ENCODE assay signal across 9 mouse cellular contexts in genomic region chr4:137546003-137546525, GRCm38 (mm10). TPM values are rescaled to one million over a fixed set of nuclear protein-coding genes. Genes with fewer than 3 reads are reported as not detected.
DNase-seq lines count a peak whose midpoint lies in the region; ATAC-seq and TF ChIP-seq lines count a peak whose summit lies in the region.
"Had no signal": no experiment of that assay in that cellular context is flagged by ENCODE, and none has a peak within 500 bp of the region (broad histone marks: within the 10 kb centered on the region; RNA-seq: fewer than 3 reads in every experiment).

No protein-coding gene starts in this region.

- TF ChIP-seq POLR2A in ES-Bruce4 (IDR thresholded peaks at IDR 0.05; ENCODE audit: insufficient read depth, low read length), result no peak
- TF ChIP-seq POLR2A in liver, adult 2 months (IDR thresholded peaks at IDR 0.05; ENCODE audit: extremely low read depth, insufficient read depth, low read length), result no peak

- H3K9ac ChIP-seq in hindbrain, embryonic 14.5 days, result no peak overlapping the region
- H3K9ac ChIP-seq in hindbrain, embryonic 16.5 days (ENCODE audit: low read depth, low read length), result no peak overlapping the region
- no peak overlapping the region for H3K9ac ChIP-seq in ES-Bruce4 (ENCODE audit: low read depth, poor library complexity, severe bottlenecking)
- no peak overlapping the region for H3K9ac ChIP-seq in embryonic facial prominence, embryonic 11.5 days (replicated peaks; ENCODE audit: low read length)
- H3K9ac ChIP-seq in liver, adult 2 months (ENCODE audit: low read depth, low read length), result no peak overlapping the region
- H3K9ac ChIP-seq: limb, embryonic 15.5 days; stomach, embryonic 15.5 days had no signal

- no peak for TF ChIP-seq EP300 in ES-Bruce4 (IDR thresholded peaks at IDR 0.05; ENCODE audit: insufficient read depth, low read depth, low read length)

- ATAC-seq in hindbrain, embryonic 14.5 days (ENCODE audit: low FRiP score), result no peak
- ATAC-seq in hindbrain, embryonic 16.5 days, result no peak
- no peak for ATAC-seq in embryonic facial prominence, embryonic 11.5 days (replicated peaks; ENCODE audit: insufficient number of reproducible peaks, low FRiP score, low TSS enrichment, low read depth)

- no peak overlapping the region for H3K4me3 ChIP-seq in hindbrain, embryonic 14.5 days (replicated peaks; ENCODE audit: low read length)
- no peak overlapping the region for H3K4me3 ChIP-seq in hindbrain, embryonic 16.5 days (ENCODE audit: low read length)
- no peak overlapping the region for H3K4me3 ChIP-seq in ES-Bruce4 (ENCODE audit: low read depth, low read length)
- H3K4me3 ChIP-seq in embryonic facial prominence, embryonic 11.5 days (ENCODE audit: low read depth, low read length), result no peak overlapping the region
- H3K4me3 ChIP-seq in liver, adult 2 months (ENCODE audit: insufficient read depth, low read depth, low read length), result no peak overlapping the region
- H3K4me3 ChIP-seq: limb, embryonic 15.5 days; stomach, embryonic 15.5 days had no signal

- H3K4me2 ChIP-seq in hindbrain, embryonic 14.5 days (replicated peaks), result no peak overlapping the region
- no peak overlapping the region for H3K4me2 ChIP-seq in hindbrain, embryonic 16.5 days (ENCODE audit: low read length)
- no peak overlapping the region for H3K4me2 ChIP-seq in embryonic facial prominence, embryonic 11.5 days (ENCODE audit: low read depth, low read length)
- H3K4me2 ChIP-seq: limb, embryonic 15.5 days; stomach, embryonic 15.5 days had no signal

- peak; percentile 27 for DNase-seq in hindbrain, embryonic 14.5 days (ENCODE audit: low spot score)
- DNase-seq in adrenal gland, postnatal 14 days, result peak; percentile 71
- DNase-seq in embryonic facial prominence, embryonic 11.5 days (ENCODE audit: low spot score), result peak; percentile 62
- peak; percentile 44 for DNase-seq in liver, adult 2 months (ENCODE audit: extremely low read depth, low read depth, low spot score)
- peak; percentile 74 for DNase-seq in testis, postnatal 10 days (ENCODE audit: low spot score)

- no peaks in the 10 kb centered on the region for H3K79me2 ChIP-seq in liver, adult 2 months (ENCODE audit: control insufficient read depth, insufficient read depth, low read length)

- no peak overlapping the region for H3K27ac ChIP-seq in hindbrain, embryonic 14.5 days
- no peak overlapping the region for H3K27ac ChIP-seq in hindbrain, embryonic 16.5 days (ENCODE audit: low read depth, low read length)
- no peak overlapping the region for H3K27ac ChIP-seq in ES-Bruce4 (ENCODE audit: insufficient read depth, low read length)
- H3K27ac ChIP-seq in embryonic facial prominence, embryonic 11.5 days (replicated peaks; ENCODE audit: low read depth, low read length), result no peak overlapping the region
- H3K27ac ChIP-seq in liver, adult 2 months (replicated peaks; ENCODE audit: insufficient read depth, low read depth, low read length), result no peak overlapping the region
- H3K27ac ChIP-seq: limb, embryonic 15.5 days; stomach, embryonic 15.5 days had no signal

- WGBS in hindbrain, embryonic 14.5 days, result 69% methylated on average over 5 of the region's 5 CpGs
- 58% methylated on average over 5 of the region's 5 CpGs for whole genome bisulfite sequencing in hindbrain, embryonic 16.5 days
- WGBS in embryonic facial prominence, embryonic 11.5 days, result 77% methylated on average over 5 of the region's 5 CpGs
- 87% methylated on average over 5 of the region's 5 CpGs for WGBS in liver, adult 2 months

- no peaks in the 10 kb centered on the region for H3K9me3 ChIP-seq in hindbrain, embryonic 14.5 days (ENCODE audit: control insufficient read depth, low read length)
- no peaks in the 10 kb centered on the region for H3K9me3 ChIP-seq in hindbrain, embryonic 16.5 days (ENCODE audit: control insufficient read depth, low read length)
- H3K9me3 ChIP-seq in ES-Bruce4 (replicated peaks; ENCODE audit: control insufficient read depth, insufficient read depth, low read length, poor library complexity, severe bottlenecking), result no peaks in the 10 kb centered on the region
- H3K9me3 ChIP-seq in embryonic facial prominence, embryonic 11.5 days (replicated peaks; ENCODE audit: control insufficient read depth, low read length), result no peaks in the 10 kb centered on the region
- H3K9me3 ChIP-seq: limb, embryonic 15.5 days; stomach, embryonic 15.5 days had no signal

- TF ChIP-seq CTCF in ES-Bruce4 (IDR thresholded peaks at IDR 0.05; ENCODE audit: low read depth, low read length), result peak; percentile 91
- peak; percentile 90 for TF ChIP-seq CTCF in liver, adult 2 months (IDR thresholded peaks at IDR 0.05; ENCODE audit: low read depth, low read length)

- no peaks in the 10 kb centered on the region for H3K4me1 ChIP-seq in hindbrain, embryonic 14.5 days (replicated peaks; ENCODE audit: control insufficient read depth, insufficient read depth, low read length)
- no peaks in the 10 kb centered on the region for H3K4me1 ChIP-seq in hindbrain, embryonic 16.5 days (ENCODE audit: control insufficient read depth, insufficient read depth, low read depth, low read length)
- no peaks in the 10 kb centered on the region for H3K4me1 ChIP-seq in ES-Bruce4 (ENCODE audit: control insufficient read depth, insufficient read depth, low read length)
- no peaks in the 10 kb centered on the region for H3K4me1 ChIP-seq in embryonic facial prominence, embryonic 11.5 days (ENCODE audit: control insufficient read depth, insufficient read depth, low read length)
- no peaks in the 10 kb centered on the region for H3K4me1 ChIP-seq in liver, adult 2 months (ENCODE audit: control insufficient read depth, insufficient read depth, low read length)
- H3K4me1 ChIP-seq: limb, embryonic 15.5 days; stomach, embryonic 15.5 days had no signal

- no peaks in the 10 kb centered on the region for H3K27me3 ChIP-seq in hindbrain, embryonic 14.5 days (ENCODE audit: control insufficient read depth, insufficient read depth, low read length)
- H3K27me3 ChIP-seq in hindbrain, embryonic 16.5 days (replicated peaks; ENCODE audit: control insufficient read depth, insufficient read depth, low read length), result no peaks in the 10 kb centered on the region
- H3K27me3 ChIP-seq in ES-Bruce4 (ENCODE audit: control insufficient read depth, insufficient read depth, low read length, poor library complexity, severe bottlenecking), result no peaks in the 10 kb centered on the region
- H3K27me3 ChIP-seq in embryonic facial prominence, embryonic 11.5 days (ENCODE audit: control insufficient read depth, insufficient read depth, low read length), result no peaks in the 10 kb centered on the region
- H3K27me3 ChIP-seq in liver, adult 2 months (ENCODE audit: control insufficient read depth, insufficient read depth, low read length), result no peaks in the 10 kb centered on the region
- H3K27me3 ChIP-seq: limb, embryonic 15.5 days; stomach, embryonic 15.5 days had no signal

- 0 out of 2 replicates have a peak, but pooled peaks cover 4% of the 10 kb centered on the region for H3K36me3 ChIP-seq in hindbrain, embryonic 14.5 days (replicated peaks; ENCODE audit: control insufficient read depth, insufficient read depth)
- H3K36me3 ChIP-seq in hindbrain, embryonic 16.5 days (ENCODE audit: control insufficient read depth, insufficient read depth, low read length), result no peaks in the 10 kb centered on the region
- peaks cover 87% of the 10 kb centered on the region for H3K36me3 ChIP-seq in ES-Bruce4 (ENCODE audit: control insufficient read depth, insufficient read depth, low read length, poor library complexity, severe bottlenecking)
- H3K36me3 ChIP-seq in embryonic facial prominence, embryonic 11.5 days (replicated peaks; ENCODE audit: control insufficient read depth, insufficient read depth, low read depth, low read length), result peaks cover 8% of the 10 kb centered on the region
- H3K36me3 ChIP-seq in liver, adult 2 months (ENCODE audit: control insufficient read depth, insufficient read depth, low read length), result no peaks in the 10 kb centered on the region; the same call in 1 of the 2 replicates

RNA-seq across cellular contexts. Expression of gene Ldlrad2, which starts 28.3 kb away (rescaled TPM):
- 0.57 TPM in 1 of 2 replicates, not detected in the other for polyA plus RNA-seq in hindbrain, embryonic 14.5 days (2014; fragmentation: Nextera tagmentation; extraction: Ambion mirVana)
- polyA plus RNA-seq in hindbrain, embryonic 16.5 days (2015; fragmentation: Nextera tagmentation; extraction: Ambion mirVana), result 0.57 and 0.99 TPM in 2 replicates
- not detected in 2 replicates for polyA plus RNA-seq in ES-Bruce4 (2011; ENCODE audit: insufficient read depth, insufficient read length, low read depth, missing spikeins)
- total RNA-seq in adrenal gland, postnatal 14 days (2021), result not detected in 2 replicates
- not detected in 2 replicates for polyA plus RNA-seq in embryonic facial prominence, embryonic 11.5 days (2014; fragmentation: Nextera tagmentation; extraction: Ambion mirVana)
- total RNA-seq in liver, adult 2 months (2014; rRNA removed), result not detected in 2 replicates
- not detected in 2 replicates for polyA plus RNA-seq in liver, adult 2 months (2012; rRNA removed)
- polyA plus RNA-seq: stomach, embryonic 15.5 days had no signal

RNA-seq across cellular contexts. Expression of gene Usp48, which starts 47.5 kb away (rescaled TPM):
- 65.3 and 70.9 TPM in 2 replicates for polyA plus RNA-seq in hindbrain, embryonic 14.5 days (2014; fragmentation: Nextera tagmentation; extraction: Ambion mirVana)
- 55.7 and 60.7 TPM in 2 replicates for polyA plus RNA-seq in hindbrain, embryonic 16.5 days (2015; fragmentation: Nextera tagmentation; extraction: Ambion mirVana)
- polyA plus RNA-seq in ES-Bruce4 (2011; ENCODE audit: insufficient read depth, insufficient read length, low read depth, missing spikeins), result 401 and 412 TPM in 2 replicates
- total RNA-seq in adrenal gland, postnatal 14 days (2021), result 95.5 and 107 TPM in 2 replicates
- 76.7 and 84.0 TPM in 2 replicates for polyA plus RNA-seq in embryonic facial prominence, embryonic 11.5 days (2014; fragmentation: Nextera tagmentation; extraction: Ambion mirVana)
- 19.6 and 24.7 TPM in 2 replicates for total RNA-seq in liver, adult 2 months (2014; rRNA removed)
- 15.1 and 21.8 TPM in 2 replicates for polyA plus RNA-seq in liver, adult 2 months (2012; rRNA removed)
